Mouse (Mus musculus) heart, adult 9 months (tissue): ENCODE results near the gene Plxdc1.

Source experiments
- DNase-seq, 2 experiments: peaks; one replicate each; pipeline ENCODE4 v3.0.0; 2022; ENCODE audit warnings: low spot score in 2 of 2

The Plxdc1 gene

DNA sequence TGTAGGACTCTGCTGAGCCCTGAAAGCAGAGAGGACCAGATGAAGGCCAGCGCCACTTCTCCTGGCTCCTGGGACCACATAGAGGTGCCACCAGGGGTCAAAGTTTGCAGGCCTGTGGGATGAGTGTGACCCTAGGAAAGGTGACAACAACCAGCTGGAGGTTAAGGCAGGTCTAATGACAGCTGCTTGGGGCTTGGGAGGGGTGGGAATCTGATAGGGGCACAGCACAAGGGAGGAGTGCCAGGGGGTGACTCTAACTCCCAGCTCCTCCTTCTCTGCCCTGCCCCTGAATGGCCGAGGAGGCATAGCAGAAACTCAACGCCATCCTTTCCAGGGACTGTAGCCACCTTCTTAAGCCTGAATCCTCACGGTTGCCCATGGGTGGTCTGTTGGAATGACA, 30.6 kb upstream of the Plxdc1 start:
- DNase-seq, result no peak

DNA sequence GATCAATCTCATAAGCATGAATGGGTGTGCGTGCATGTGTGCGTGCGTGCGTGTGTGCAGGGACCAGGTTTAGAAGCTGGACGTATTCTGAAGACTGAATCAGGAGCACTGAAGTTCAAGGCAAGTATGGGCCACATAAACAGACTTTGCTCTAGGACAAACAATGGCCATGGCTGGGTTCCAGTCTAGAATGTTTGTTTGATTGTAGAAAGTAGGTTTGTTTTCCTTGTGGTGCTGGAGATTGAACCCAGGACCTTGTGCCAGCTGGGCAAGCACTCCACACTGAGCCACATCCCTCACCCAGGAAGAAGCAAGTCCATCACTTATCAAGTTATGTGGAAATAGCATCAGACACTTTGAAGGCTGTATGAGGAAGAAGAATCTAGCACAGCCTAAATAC, 29.9 kb upstream of the Plxdc1 start:
- no peak for DNase-seq

DNA sequence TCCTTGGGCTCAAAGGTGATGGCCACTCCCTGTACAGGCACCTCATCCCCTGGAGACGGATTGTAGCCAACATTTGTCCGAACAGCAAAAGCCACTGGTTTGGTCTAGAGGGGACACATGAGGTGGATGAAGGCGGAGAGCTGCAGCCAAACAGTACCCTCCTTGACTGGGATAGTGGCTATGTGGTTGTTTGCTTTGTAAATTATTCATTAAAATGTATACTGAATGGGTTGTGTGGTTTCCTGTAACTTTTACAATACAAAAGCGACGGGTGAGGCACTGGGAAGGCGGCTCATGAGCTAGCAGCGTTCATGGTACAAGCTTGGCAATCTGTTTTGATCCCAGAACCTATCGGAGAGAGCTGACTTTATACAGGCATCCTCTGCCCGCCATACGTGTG, 26.6 kb upstream of the Plxdc1 start:
- no peak for DNase-seq

- DNase-seq, result no peak
These were observed 25.5 kb upstream of the Plxdc1 start for GRCm38 (mm10) chr11:98011716-98012115.

DNA sequence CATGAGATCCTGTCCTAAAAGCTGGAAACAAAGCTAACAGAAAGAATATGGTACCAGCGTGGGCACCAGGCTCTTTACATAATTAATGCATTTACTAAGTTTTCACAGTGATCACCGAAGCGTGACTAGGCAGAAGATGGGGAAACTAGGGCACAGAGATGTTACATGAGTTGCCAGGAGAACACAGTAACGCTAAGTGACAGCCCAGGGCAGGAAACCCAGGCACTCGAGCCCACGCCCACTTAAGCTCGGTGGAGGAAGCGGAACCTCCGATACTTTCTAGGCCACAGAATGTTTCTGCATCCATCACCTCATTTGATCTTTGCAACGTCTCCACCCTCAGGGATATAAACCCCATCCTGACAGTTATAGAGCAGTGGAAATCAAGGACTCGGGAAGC, 21.8 kb upstream of the Plxdc1 start:
- DNase-seq, result no peak

DNA sequence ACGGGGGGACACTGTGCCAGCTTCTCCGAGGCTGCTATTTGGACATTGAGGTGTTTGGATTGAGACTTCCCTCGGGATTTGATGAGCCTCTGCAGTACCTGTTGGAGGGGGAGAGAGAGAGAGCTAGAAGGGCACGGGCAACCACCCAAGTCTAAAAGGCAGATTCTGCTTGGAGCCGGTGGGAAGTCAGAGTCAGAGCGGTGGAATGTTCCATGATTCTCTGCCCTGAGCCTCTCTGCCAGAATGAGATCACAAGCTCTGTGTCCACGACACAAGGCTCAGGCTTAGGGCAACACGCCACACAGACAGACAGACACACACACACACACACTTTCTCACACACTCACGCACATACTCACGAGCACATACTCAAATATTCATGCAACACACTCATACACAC, 19.4 kb upstream of the Plxdc1 start:
- DNase-seq, result peak; percentile 52 to 78

DNA sequence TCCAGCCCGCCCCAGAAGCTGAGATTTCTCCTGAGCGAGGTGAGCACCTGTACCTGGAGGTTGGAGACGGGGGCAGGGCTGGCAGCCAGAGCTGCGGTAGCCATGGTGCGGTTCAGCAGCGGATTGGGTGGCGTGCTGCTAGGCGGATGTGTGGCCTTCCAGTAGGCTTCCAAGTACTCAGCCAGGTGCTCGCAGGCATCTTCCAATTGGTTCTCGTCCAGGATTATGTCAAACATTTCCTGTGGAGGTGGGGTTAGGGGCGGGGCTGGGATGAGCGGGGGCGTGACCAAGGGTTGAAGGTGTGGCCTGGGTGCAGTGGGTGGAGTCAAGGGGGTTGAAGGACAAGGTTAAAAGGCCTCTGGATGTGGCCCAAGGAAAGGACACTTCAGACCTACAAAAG, 18.8 kb upstream of the Plxdc1 start:
- DNase-seq, result no peak

DNA sequence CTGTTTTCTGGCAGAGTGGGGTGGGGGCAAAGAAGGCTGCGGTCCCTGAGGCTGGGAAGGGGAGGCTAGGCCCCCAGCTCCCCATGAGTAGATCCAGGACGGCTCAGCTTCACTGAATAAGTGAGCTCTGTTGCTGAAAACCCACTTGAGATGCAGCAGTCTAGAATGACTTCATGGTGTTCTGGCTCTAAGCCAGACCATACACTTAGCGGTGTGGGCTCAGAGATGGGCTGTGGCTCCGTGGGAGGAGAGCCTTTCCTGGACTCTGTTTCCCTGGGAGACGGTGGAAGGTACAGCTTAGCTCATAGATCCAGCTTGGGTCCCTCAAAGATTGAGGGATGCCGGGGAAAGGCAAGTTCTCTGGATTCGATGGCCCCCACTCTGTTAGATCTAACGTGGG, 17.9 kb upstream of the Plxdc1 start:
- DNase-seq, result no peak

GRCm38 (mm10) chr11:98003171-98003671, 17.0 kb upstream of the Plxdc1 start:
- DNase-seq, result no peak

GRCm38 (mm10) chr11:98002627-98003026, 16.4 kb upstream of the Plxdc1 start:
- peak in 1 of 2 experiments; percentile 69 for DNase-seq

DNA sequence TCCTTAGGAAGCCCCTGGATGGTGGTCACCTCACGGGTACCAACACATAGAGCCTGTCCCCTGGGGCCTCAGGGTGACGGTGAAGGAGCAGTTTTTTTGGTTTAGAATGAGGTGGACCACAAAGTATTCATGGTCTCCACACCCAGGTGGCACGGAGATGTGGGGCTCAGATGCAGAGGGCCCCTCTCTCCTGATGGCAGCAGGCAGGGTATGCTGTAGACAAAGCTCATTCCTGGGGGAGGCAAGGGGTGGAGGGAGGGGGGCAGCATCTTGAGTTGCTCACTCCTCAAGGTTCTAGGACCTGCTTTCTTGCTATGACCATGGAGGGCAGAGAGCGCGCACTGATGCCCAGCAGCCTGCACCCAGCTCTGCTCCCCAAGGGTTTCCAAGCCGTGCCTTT, 15.7 kb upstream of the Plxdc1 start:
- DNase-seq, result no peak

DNA sequence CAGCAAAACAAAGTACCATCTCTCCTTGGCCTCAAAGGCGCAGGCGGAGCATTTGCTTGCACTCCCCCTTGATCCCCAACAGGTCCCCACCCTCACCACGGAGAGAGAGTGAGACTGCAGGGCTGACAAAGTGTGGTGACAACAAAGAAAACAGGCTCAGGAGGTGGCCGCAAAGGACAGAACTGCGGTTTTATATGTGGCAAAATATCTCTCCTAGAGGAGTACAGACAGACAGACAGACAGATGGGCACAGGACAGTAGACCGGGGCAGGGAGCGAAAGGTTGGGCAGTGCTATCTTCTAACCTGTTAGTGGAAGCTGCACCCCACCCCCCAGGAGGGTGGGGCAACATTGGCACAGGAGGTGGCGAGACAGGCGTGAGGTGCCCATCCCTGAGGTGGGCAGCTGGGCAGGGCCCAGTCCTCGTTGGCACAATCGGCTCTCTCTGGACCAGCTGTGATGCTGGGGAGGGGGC, 15.1 kb upstream of the Plxdc1 start:
- no peak for DNase-seq

- DNase-seq, result no peak
These were observed 14.3 kb upstream of the Plxdc1 start for GRCm38 (mm10) chr11:98000378-98001140.

DNA sequence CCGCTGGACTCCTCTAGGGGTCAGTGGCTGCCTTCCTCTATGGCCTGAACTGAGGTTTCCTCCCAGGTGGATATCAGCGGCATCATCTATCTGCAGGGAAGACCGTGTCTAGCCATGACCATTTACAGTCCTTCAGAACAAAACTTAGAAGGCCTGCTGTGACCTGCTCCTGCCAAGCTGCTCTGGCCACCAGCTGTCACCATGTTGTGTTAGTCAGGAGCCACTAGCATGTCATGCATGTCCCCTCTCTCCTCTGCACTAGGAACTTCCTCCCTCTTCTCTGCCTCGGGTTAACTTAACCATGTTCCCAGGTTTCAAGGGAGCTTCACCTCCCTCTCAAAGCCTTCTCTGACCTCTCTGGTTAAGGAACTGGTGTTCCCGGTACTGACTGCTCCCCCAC, 13.5 kb upstream of the Plxdc1 start:
- DNase-seq, result no peak

GRCm38 (mm10) chr11:97998898-97999608, 12.8 kb upstream of the Plxdc1 start:
- DNase-seq, result no peak

DNA sequence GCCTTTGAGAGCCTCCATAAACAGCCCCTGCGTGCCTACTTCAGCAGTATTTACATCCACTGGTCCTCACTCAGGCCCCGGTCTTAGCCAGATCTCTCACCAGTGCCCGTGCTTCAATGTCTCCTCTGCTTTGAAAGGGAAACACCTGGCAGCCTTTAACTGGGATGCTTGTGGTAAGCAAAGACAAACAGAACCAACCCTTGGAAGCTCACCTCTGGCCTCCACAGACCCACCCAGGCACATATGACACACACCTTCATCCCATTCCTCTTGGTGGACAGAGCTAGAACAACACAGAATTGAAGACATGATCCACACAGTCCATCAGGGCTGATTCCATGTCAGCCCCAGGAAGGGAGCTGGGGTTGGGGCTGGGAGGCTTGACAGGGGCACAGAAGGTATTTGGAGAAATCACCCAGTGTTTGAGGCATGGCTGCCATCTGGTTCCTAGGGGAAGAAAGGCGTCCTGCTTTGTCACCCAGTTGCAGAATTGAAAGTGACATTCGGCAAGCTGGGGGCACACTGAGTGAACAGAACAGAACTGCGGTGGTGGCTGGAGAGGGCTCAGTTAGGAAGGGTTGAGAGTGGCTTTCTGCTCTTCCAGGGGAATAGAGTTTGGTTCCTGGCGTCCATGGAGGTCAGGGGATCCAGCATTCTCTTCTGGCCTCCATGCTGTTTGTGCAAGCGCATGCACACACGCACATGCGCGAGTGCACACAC, 12.0 kb upstream of the Plxdc1 start:
- no peak for DNase-seq

GRCm38 (mm10) chr11:97997387-97997960, 11.2 kb upstream of the Plxdc1 start:
- no peak for DNase-seq

DNA sequence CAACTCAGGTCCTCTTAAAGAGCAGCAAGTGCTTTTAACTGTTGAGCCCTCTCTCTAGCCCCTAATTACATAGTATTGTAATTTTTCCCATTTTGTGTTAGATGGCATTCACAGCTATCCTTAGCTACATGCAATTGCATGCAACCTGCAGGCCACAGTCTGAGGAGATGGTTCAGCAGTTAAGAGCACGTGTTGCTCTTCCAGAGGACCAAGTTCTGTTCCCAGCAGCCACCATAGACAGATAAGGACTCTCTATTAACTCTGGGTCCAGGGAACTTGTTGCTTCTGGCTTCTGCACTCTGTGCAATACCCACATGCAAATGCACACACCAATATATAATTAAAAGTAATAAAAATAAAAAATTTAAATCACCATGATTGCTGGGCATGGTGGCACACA, 10.4 kb upstream of the Plxdc1 start:
- DNase-seq, result no peak

- DNase-seq, result peak; percentile 59 to 62
These were observed 9.5 kb upstream of the Plxdc1 start, which contains the start of gene Arl5c for GRCm38 (mm10) chr11:97995564-97996288. TSS of gene Arl5c (minus strand) at chr11:97996181.

DNA sequence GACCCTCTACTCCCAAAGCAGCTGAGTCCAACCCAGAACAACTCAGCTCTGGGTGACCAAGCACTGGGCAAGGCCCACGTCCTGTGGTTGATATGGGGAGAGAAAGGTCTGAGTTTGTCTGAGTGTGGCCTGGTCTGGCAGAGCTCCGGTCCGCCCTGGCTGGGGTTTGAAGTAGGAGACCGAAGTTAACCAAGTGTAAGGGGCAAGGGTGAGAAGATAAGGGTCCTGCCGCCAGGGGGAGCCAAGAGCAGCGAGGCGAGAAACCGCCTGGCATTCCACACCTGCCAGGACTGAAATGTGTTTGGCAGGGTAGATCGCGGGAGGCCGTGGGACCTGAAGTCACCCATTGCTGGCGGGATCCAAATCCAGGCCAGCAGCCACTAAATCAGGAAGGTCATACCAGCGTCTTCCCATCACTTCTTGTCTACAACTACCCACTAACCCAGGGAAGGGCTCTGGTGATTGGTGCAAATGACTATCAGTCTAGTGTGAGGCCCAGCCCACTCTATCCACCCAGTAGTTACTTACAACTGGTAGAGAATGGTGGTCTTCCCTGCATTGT, 8.4 kb upstream of the Plxdc1 start:
- peak; percentile 78 to 84 for DNase-seq

DNA sequence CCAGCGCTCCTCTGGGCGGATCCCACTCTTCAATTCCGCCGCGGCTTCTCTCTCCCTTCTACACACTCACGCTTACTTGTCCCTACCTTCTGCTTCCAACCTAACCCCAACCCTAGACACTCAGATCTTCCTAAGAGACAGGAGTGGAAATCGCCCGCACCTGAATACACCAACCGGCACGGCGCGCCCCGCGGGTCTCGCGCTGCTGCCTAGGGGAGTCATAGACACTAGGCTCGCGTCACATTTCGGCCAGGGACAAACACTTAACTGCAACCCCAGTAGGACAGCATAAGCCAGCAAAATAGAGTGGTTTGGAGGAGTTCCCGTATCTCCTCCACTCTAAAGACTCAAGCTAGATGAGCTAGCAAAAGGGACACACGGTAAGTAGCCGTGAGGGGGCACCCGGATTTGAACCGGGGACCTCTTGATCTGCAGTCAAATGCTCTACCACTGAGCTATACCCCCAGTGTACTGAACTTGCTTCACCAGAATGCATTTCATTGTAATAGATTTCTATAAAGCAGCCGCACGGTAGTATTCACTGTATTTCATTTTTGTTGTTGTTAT, 2.4 kb upstream of the Plxdc1 start:
- DNase-seq, result peak; percentile 84 to 92
